Mouse (Mus musculus) lung, postnatal 0 days (tissue): ENCODE results near the gene Ltb4r1. TPM values are rescaled to one million over a fixed set of nuclear protein-coding genes. Genes with fewer than 3 reads are reported as not detected.

ENCODE experiments used
- ATAC-seq: fragments of 200-750 bp; cut with Nextera tagmentation; 2 replicates; pipeline ENCODE4 v1.8.0; 2017; ENCODE audit warnings: moderate library complexity
- DNase-seq: peaks from one replicate; pipeline ENCODE4 v3.0.0-alpha.2; 2016; ENCODE audit warnings: low spot score
- H3K27ac ChIP-seq: fragments of 300-500 bp; sonication (generic); 2 replicates; pipeline ENCODE4 v1.5.1; 2014; ENCODE audit warnings: antibody characterized with exemption, mild to moderate bottlenecking, low read length, mixed read lengths
- H3K27me3 ChIP-seq: fragments of 300-500 bp; sonication (generic); replicated peaks from 2 replicates; pipeline ENCODE4 v1.6.1; 2014; ENCODE audit warnings: low read length, mixed read lengths; ENCODE audit not compliant: insufficient read depth
- H3K36me3 ChIP-seq: fragments of 300-500 bp; sonication (generic); 2 replicates; pipeline ENCODE4 v1.6.1; 2014; ENCODE audit warnings: low read length, mixed read lengths; ENCODE audit not compliant: insufficient read depth
- H3K4me1 ChIP-seq: fragments of 300-500 bp; sonication (generic); 2 replicates; pipeline ENCODE4 v1.6.1; 2014; ENCODE audit warnings: antibody characterized with exemption, low read depth, low read length, mixed read lengths; ENCODE audit not compliant: insufficient read depth
- H3K4me2 ChIP-seq: fragments of 300-500 bp; sonication (generic); replicated peaks from 2 replicates; pipeline ENCODE4 v1.6.1; 2014; ENCODE audit warnings: low read depth, mild to moderate bottlenecking, low read length, moderate library complexity, mixed read lengths
- H3K4me3 ChIP-seq: fragments of 300-500 bp; sonication (generic); 2 replicates; pipeline ENCODE4 v1.5.1; 2014; ENCODE audit warnings: low read depth, low read length
- H3K9ac ChIP-seq: fragments of 300-500 bp; sonication (generic); replicated peaks from 2 replicates; pipeline ENCODE4 v1.6.1; 2014; ENCODE audit warnings: low read depth, mild to moderate bottlenecking
- H3K9me3 ChIP-seq: fragments of 300-500 bp; sonication (generic); 2 replicates; pipeline ENCODE4 v1.6.1; 2016; ENCODE audit warnings: low read length, mixed read lengths
- CTCF ChIP-seq: IDR thresholded peaks from 2 replicates; pipeline ENCODE4 v1.5.1; 2016; ENCODE audit warnings: antibody characterized with exemption, mild to moderate bottlenecking
- EP300 ChIP-seq: IDR thresholded peaks from 2 replicates; pipeline ENCODE4 v1.6.1; 2016; ENCODE audit warnings: antibody characterized with exemption, mild to moderate bottlenecking, control low read depth
- WGBS: fragments of 180-500 bp; shearing (Covaris S2); extraction: QIAGEN DNeasy Blood & Tissue Kit; methylation state at CpG from one replicate; pipeline ENCODE4 v1.1.7; 2014; 5-methylcytosine and 5-hydroxymethylcytosine counted together
- polyA plus RNA-seq: library from polyadenylated mRNA; unstranded; fragments of >200 nt; fragmentation: Nextera tagmentation; extraction: Ambion mirVana; gene quantifications from 2 replicates; pipeline ENCODE4 v1.2.1, GENCODE M21; 2015

Ltb4r1 gene
- polyA plus RNA-seq, 1 experiment from 2014 or later: 4.6 TPM

- WGBS: 1% methylated on average over 48 of the region's 50 CpGs
- peak within 1 kb of the TSS; percentile 70 for H3K4me2 ChIP-seq
- ATAC-seq (peak; percentile 95), DNase-seq (peak; percentile 96)
- H3K27ac ChIP-seq: peak within 1 kb of the TSS; percentile 81
- H3K4me1 ChIP-seq: peaks cover 6% of the 10 kb centered on the region
- peak within 1 kb of the TSS; percentile 63 for H3K4me3 ChIP-seq
- TF ChIP-seq CTCF: peak; percentile 98
- TF ChIP-seq EP300: no peak
- 0 out of 2 replicates have a peak, but pooled peaks cover 15% of the 10 kb centered on the region for H3K36me3 ChIP-seq
- H3K9ac ChIP-seq: peak within 1 kb of the TSS; percentile 52
- H3K27me3 ChIP-seq: no peaks in the 10 kb centered on the region
- no peaks in the 10 kb centered on the region for H3K9me3 ChIP-seq
Observed at GRCm38 (mm10) chr14:55721700-55722437, 43.9 kb upstream of the Ltb4r1 start, which contains the start of gene Rabggta. TSS of gene Rabggta (minus strand) at chr14:55722263.

GRCm38 (mm10) chr14:55722438-55722945 is 43.3 kb upstream of the Ltb4r1 start:
- TF ChIP-seq CTCF (no peak), EP300 (no peak)
- ATAC-seq (no peak), DNase-seq (no peak)
- Histone ChIP-seq H3K27me3 (no peaks in the 10 kb centered on the region), H3K36me3 (0 out of 2 replicates have a peak, but pooled peaks cover 13% of the 10 kb centered on the region), H3K4me2 (peak overlapping the region; percentile 70; the same call in 1 of the 2 replicates), H3K9ac (peak overlapping the region; percentile 52; the same call in 1 of the 2 replicates), H3K4me1 (peaks cover 6% of the 10 kb centered on the region), H3K27ac (0 out of 2 replicates have a peak overlapping the region, but pooled peaks have one; percentile 20), H3K4me3 (no peak overlapping the region), H3K9me3 (no peaks in the 10 kb centered on the region)
- 38% methylated on average over 8 of the region's 8 CpGs for WGBS

GRCm38 (mm10) chr14:55723433-55723832 is 42.3 kb upstream of the Ltb4r1 start:
- no peak overlapping the region for H3K4me2 ChIP-seq
- no peak for ATAC-seq
- 90% methylated on average over 7 of the region's 7 CpGs for WGBS
- H3K36me3 ChIP-seq: 0 out of 2 replicates have a peak, but pooled peaks cover 10% of the 10 kb centered on the region
- no peaks in the 10 kb centered on the region for H3K9me3 ChIP-seq
- peaks cover 6% of the 10 kb centered on the region for H3K4me1 ChIP-seq
- TF ChIP-seq CTCF: no peak
- no peak for TF ChIP-seq EP300
- H3K27me3 ChIP-seq: no peaks in the 10 kb centered on the region
- H3K9ac ChIP-seq: no peak overlapping the region
- H3K27ac ChIP-seq: no peak overlapping the region
- DNase-seq: no peak
- no peak overlapping the region for H3K4me3 ChIP-seq

- TF ChIP-seq CTCF (no peak), EP300 (peak; percentile 61)
- peak; percentile 13 for ATAC-seq
Observed at GRCm38 (mm10) chr14:55724411-55724871, 41.3 kb upstream of the Ltb4r1 start.

GRCm38 (mm10) chr14:55726261-55726660 is 39.5 kb upstream of the Ltb4r1 start:
- Histone ChIP-seq H3K27me3 (no peaks in the 10 kb centered on the region), H3K27ac (no peak overlapping the region), H3K4me2 (no peak overlapping the region), H3K9me3 (no peaks in the 10 kb centered on the region), H3K36me3 (no peaks in the 10 kb centered on the region), H3K4me1 (peaks cover 6% of the 10 kb centered on the region), H3K4me3 (no peak overlapping the region), H3K9ac (no peak overlapping the region)
- ATAC-seq: no peak
- TF ChIP-seq EP300 (no peak), CTCF (no peak)
- DNase-seq: no peak

More at GRCm38 (mm10) chr14:55724411-55724871, 41.3 kb upstream of the Ltb4r1 start:
- no peak overlapping the region for H3K9ac ChIP-seq
- H3K27me3 ChIP-seq: no peaks in the 10 kb centered on the region
- H3K4me2 ChIP-seq: no peak overlapping the region
- 0 out of 2 replicates have a peak, but pooled peaks cover 4% of the 10 kb centered on the region for H3K36me3 ChIP-seq
- no peaks in the 10 kb centered on the region for H3K9me3 ChIP-seq
- 27% methylated on average over 8 of the region's 8 CpGs for WGBS
- H3K4me1 ChIP-seq: peaks cover 6% of the 10 kb centered on the region
- no peak overlapping the region for H3K4me3 ChIP-seq
- DNase-seq: peak; percentile 90
- H3K27ac ChIP-seq: no peak overlapping the region

GRCm38 (mm10) chr14:55727889-55728685 is 37.7 kb upstream of the Ltb4r1 start:
- Histone ChIP-seq H3K9ac (no peak overlapping the region), H3K27ac (peak overlapping the region; percentile 38; the same call in 1 of the 2 replicates), H3K9me3 (no peaks in the 10 kb centered on the region), H3K4me3 (no peak overlapping the region), H3K4me2 (no peak overlapping the region), H3K27me3 (no peaks in the 10 kb centered on the region), H3K4me1 (no peaks in the 10 kb centered on the region; the same call in 1 of the 2 replicates), H3K36me3 (no peaks in the 10 kb centered on the region)
- ATAC-seq (peak; percentile 82), DNase-seq (peak; percentile 75)
- 40% methylated on average over 8 of the region's 8 CpGs for WGBS
- TF ChIP-seq EP300 (no peak), CTCF (no peak)
